Mouse (Mus musculus) forebrain, embryonic 15.5 days (tissue): Measurements from ENCODE around the gene Rhoq. TPM values are rescaled to one million over a fixed set of nuclear protein-coding genes. Genes with fewer than 3 reads are reported as not detected.

ENCODE experiments used
- ATAC-seq: fragments of 200-750 bp; cut with Nextera tagmentation; replicated peaks from 2 replicates; pipeline ENCODE4 v1.8.0; 2017; ENCODE audit warnings: mild to moderate bottlenecking, moderate TSS enrichment, moderate library complexity
- H3K27ac ChIP-seq: fragments of 300-500 bp; sonication (generic); replicated peaks from 2 replicates; pipeline ENCODE4 v1.5.1; 2015; ENCODE audit warnings: mild to moderate bottlenecking, inconsistent platforms
- H3K27me3 ChIP-seq: fragments of 300-500 bp; sonication (generic); 2 replicates; pipeline ENCODE4 v1.6.1; 2015; ENCODE audit warnings: inconsistent platforms
- H3K36me3 ChIP-seq: fragments of 300-500 bp; sonication (generic); 2 replicates; pipeline ENCODE4 v1.6.1; 2015; ENCODE audit warnings: mild to moderate bottlenecking, inconsistent platforms
- H3K4me1 ChIP-seq: fragments of 300-500 bp; sonication (generic); 2 replicates; pipeline ENCODE4 v1.6.1; 2015; ENCODE audit warnings: inconsistent platforms
- H3K4me2 ChIP-seq: fragments of 300-500 bp; sonication (generic); replicated peaks from 2 replicates; pipeline ENCODE4 v1.6.1; 2015; ENCODE audit warnings: mild to moderate bottlenecking, inconsistent platforms
- H3K4me3 ChIP-seq: fragments of 300-500 bp; sonication (generic); 2 replicates; pipeline ENCODE4 v1.5.1; 2015; ENCODE audit warnings: mild to moderate bottlenecking, inconsistent platforms
- H3K9ac ChIP-seq: fragments of 300-500 bp; sonication (generic); replicated peaks from 2 replicates; pipeline ENCODE4 v1.6.1; 2015; ENCODE audit warnings: mild to moderate bottlenecking, inconsistent platforms
- H3K9me3 ChIP-seq: fragments of 300-500 bp; sonication (generic); 2 replicates; pipeline ENCODE4 v1.6.1; 2016; ENCODE audit warnings: inconsistent platforms
- WGBS: fragments of 180-500 bp; shearing (Covaris S2); methylation state at CpG from one replicate; pipeline ENCODE4 v1.1.7; 2015; ENCODE audit warnings: mixed read lengths; 5-methylcytosine and 5-hydroxymethylcytosine counted together
- polyA plus RNA-seq: library from polyadenylated mRNA; unstranded; fragments of >200 nt; fragmentation: Nextera tagmentation; extraction: Ambion mirVana; gene quantifications from 2 replicates; pipeline ENCODE4 v1.2.1, GENCODE M21; 2015

Gene Rhoq
- 4.9 and 5.3 TPM in 2 replicates for polyA plus RNA-seq

- Histone ChIP-seq H3K27me3 (no peaks in the 10 kb centered on the region), H3K27ac (peak within 1 kb of the TSS; percentile 69), H3K4me2 (peak within 1 kb of the TSS; percentile 89), H3K4me3 (peak within 1 kb of the TSS; percentile 75), H3K4me1 (peaks cover 33% of the 10 kb centered on the region), H3K36me3 (no peaks in the 10 kb centered on the region), H3K9me3 (no peaks in the 10 kb centered on the region), H3K9ac (peak within 1 kb of the TSS; percentile 75)
- ATAC-seq = peak; percentile 90
- WGBS = under 1% methylated on average over 84 of the region's 86 CpGs
Measured at GRCm38 (mm10) chr17:86962894-86963585, at the start of gene Rhoq. TSS of gene Rhoq (plus strand) at chr17:86963082.

- H3K9me3 ChIP-seq = no peaks in the 10 kb centered on the region
- no peaks in the 10 kb centered on the region for H3K27me3 ChIP-seq
- H3K36me3 ChIP-seq = no peaks in the 10 kb centered on the region
- no peak overlapping the region for H3K27ac ChIP-seq
- H3K4me3 ChIP-seq = no peak overlapping the region
- no peak overlapping the region for H3K9ac ChIP-seq
- no peaks in the 10 kb centered on the region for H3K4me1 ChIP-seq
- no peak overlapping the region for H3K4me2 ChIP-seq
- ATAC-seq = no peak
- 81% methylated on average over 4 of the region's 4 CpGs for WGBS
Measured at GRCm38 (mm10) chr17:86915540-86915939, 47.3 kb upstream of the Rhoq start.

DNA sequence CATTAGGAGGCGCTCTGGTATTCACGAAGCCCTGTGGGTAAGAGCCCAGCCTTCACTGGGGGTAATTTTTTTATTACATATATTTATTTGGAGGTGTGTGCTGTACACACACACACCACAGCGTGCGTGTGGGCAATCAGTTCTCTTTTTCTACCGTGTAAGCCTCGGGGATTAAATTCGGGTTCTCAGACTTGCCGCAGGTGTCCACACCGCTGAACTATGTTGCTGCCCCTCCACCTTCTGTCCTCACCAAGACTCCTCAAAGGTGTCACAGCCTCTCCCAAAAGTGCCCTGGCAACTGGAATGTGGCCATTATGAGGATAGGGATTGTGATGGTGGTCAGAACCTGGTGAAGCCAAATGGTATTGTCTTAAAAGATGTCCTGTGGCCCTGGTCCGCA is 45.8 kb upstream of the Rhoq start, which contains the start of gene Tmem247:
Gene Tmem247, plus strand, starts transcription at position 301 of the 400 bp plus-strand sequence.
- Histone ChIP-seq H3K4me3 (no peak within 1 kb of the TSS), H3K27me3 (no peaks in the 10 kb centered on the region), H3K9ac (no peak within 1 kb of the TSS), H3K36me3 (no peaks in the 10 kb centered on the region), H3K9me3 (no peaks in the 10 kb centered on the region), H3K4me1 (no peaks in the 10 kb centered on the region), H3K27ac (no peak within 1 kb of the TSS), H3K4me2 (no peak within 1 kb of the TSS)
- 90% methylated on average over 10 of the region's 10 CpGs for WGBS
- ATAC-seq = no peak

DNA sequence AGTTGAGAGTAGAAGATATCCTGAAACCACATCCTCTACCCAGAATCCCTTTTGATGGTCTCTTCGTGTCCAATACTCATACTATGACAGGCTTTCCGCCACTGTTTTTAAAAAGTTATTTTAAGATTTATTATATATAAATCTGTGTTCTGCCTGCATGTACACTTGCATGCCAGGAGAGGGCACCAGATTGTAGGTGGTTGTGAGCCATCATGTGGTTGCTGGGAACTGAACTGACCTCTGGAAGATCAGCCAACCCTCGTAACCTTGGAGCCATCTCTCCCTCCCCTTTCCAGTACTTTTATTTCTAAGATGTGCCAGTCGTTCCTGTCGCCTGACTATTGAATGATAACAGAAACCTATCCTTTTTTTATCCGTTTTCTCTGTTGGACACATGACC is 44.1 kb upstream of the Rhoq start:
- Histone ChIP-seq H3K9me3 (no peaks in the 10 kb centered on the region), H3K9ac (no peak overlapping the region), H3K36me3 (no peaks in the 10 kb centered on the region), H3K4me2 (no peak overlapping the region), H3K27me3 (no peaks in the 10 kb centered on the region), H3K27ac (no peak overlapping the region), H3K4me1 (no peaks in the 10 kb centered on the region), H3K4me3 (no peak overlapping the region)
- 73% methylated on average over 6 of the region's 6 CpGs for WGBS
- ATAC-seq = no peak

GRCm38 (mm10) chr17:86919729-86920128 is 43.2 kb upstream of the Rhoq start:
- no peak overlapping the region for H3K4me2 ChIP-seq
- H3K27me3 ChIP-seq = no peaks in the 10 kb centered on the region
- no peak for ATAC-seq
- no peaks in the 10 kb centered on the region for H3K9me3 ChIP-seq
- no peaks in the 10 kb centered on the region for H3K4me1 ChIP-seq
- no peaks in the 10 kb centered on the region for H3K36me3 ChIP-seq
- no peak overlapping the region for H3K4me3 ChIP-seq
- no peak overlapping the region for H3K9ac ChIP-seq
- no peak overlapping the region for H3K27ac ChIP-seq
- 91% methylated on average over 11 of the region's 11 CpGs for WGBS

DNA sequence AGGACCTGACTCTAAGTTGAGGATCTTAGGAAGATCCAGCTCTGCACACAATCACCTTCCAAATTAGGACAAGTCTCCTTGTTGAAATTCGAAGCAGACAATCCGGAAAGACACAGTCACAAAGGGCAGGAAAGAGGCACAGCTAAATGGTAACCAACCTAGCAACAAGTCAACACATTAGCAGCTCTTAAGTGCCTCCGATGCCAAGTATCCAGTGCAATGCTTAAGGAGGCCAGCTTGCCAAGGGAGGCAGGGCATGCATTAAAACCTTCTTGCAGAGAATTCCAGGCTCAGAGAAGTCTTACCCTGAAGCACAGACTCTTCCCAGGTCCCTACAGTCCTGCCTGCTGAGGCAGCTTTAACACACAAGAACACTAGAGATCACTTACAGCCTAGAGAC is 38.2 kb upstream of the Rhoq start:
- H3K27me3 ChIP-seq = no peaks in the 10 kb centered on the region
- no peaks in the 10 kb centered on the region for H3K36me3 ChIP-seq
- H3K4me1 ChIP-seq = no peaks in the 10 kb centered on the region
- H3K9me3 ChIP-seq = peaks cover 5% of the 10 kb centered on the region; the same call in 1 of the 2 replicates
- ATAC-seq = no peak
- no peak overlapping the region for H3K27ac ChIP-seq
- no peak overlapping the region for H3K4me2 ChIP-seq
- 78% methylated on average over 3 of the region's 3 CpGs for WGBS
- H3K4me3 ChIP-seq = no peak overlapping the region
- H3K9ac ChIP-seq = no peak overlapping the region

DNA sequence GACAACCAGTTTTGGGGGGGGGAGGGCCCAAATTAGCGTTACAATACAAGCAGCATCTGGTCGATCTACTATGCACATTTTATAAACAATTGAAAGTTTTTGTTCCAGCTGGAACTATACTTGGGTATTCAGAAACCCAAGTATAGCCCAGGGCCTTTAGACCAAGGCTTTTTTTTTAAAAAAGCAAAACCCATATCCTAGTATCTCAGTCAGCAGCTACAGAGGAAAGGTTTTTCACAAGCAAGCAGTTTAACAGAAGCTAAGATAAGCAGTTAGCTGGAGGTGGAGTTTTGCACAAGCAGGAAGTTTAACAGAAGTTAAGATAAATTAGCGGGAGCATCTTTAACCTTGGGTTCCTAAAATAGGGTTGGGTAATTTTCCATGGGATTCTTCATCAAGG is 36.0 kb upstream of the Rhoq start:
- no peak overlapping the region for H3K4me2 ChIP-seq
- H3K27me3 ChIP-seq = no peaks in the 10 kb centered on the region
- H3K9me3 ChIP-seq = peaks cover 5% of the 10 kb centered on the region; the same call in 1 of the 2 replicates
- no peak overlapping the region for H3K9ac ChIP-seq
- 0 out of 2 replicates have a peak, but pooled peaks cover 3% of the 10 kb centered on the region for H3K4me1 ChIP-seq
- H3K27ac ChIP-seq = no peak overlapping the region
- no peak for ATAC-seq
- H3K36me3 ChIP-seq = no peaks in the 10 kb centered on the region
- H3K4me3 ChIP-seq = no peak overlapping the region
- WGBS = 93% methylated on average over 3 of the region's 3 CpGs

DNA sequence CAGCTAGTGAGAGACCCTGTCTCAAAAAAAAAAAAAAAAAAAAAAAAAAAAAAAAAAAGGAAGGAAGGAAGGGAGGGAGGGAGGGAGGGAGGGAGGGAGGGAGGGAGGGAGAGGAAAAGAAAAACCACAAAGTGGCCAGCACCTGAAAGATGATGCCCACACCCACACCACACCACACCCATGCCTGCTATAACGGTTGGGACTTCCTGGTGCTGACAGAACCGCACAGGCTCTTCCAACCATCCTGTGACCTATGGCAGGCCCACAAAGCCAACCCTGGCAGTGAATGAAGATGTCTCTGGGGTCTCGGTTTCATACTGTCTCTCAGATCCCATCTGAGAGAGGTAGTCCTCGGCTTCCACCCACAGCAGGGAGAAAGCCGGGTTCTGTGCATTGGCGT is 33.5 kb upstream of the Rhoq start:
- no peak overlapping the region for H3K27ac ChIP-seq
- no peak overlapping the region for H3K9ac ChIP-seq
- H3K27me3 ChIP-seq = no peaks in the 10 kb centered on the region
- H3K4me2 ChIP-seq = no peak overlapping the region
- H3K4me1 ChIP-seq = peaks cover 17% of the 10 kb centered on the region
- H3K9me3 ChIP-seq = peaks cover 5% of the 10 kb centered on the region; the same call in 1 of the 2 replicates
- no peak for ATAC-seq
- 83% methylated on average over 6 of the region's 6 CpGs for WGBS
- no peaks in the 10 kb centered on the region for H3K36me3 ChIP-seq
- no peak overlapping the region for H3K4me3 ChIP-seq

- Histone ChIP-seq H3K27ac (no peak overlapping the region), H3K4me1 (peaks cover 17% of the 10 kb centered on the region), H3K4me2 (no peak overlapping the region), H3K36me3 (no peaks in the 10 kb centered on the region), H3K4me3 (no peak overlapping the region), H3K27me3 (no peaks in the 10 kb centered on the region), H3K9ac (no peak overlapping the region), H3K9me3 (peaks cover 5% of the 10 kb centered on the region; the same call in 1 of the 2 replicates)
- ATAC-seq = no peak
Measured at GRCm38 (mm10) chr17:86929981-86930380, 32.9 kb upstream of the Rhoq start.

- Histone ChIP-seq H3K27me3 (no peaks in the 10 kb centered on the region), H3K27ac (peak overlapping the region; percentile 50; the same call in 1 of the 2 replicates), H3K4me3 (no peak overlapping the region), H3K36me3 (no peaks in the 10 kb centered on the region), H3K4me1 (peaks cover 28% of the 10 kb centered on the region), H3K4me2 (no peak overlapping the region; the same call in 1 of the 2 replicates), H3K9ac (no peak overlapping the region), H3K9me3 (no peaks in the 10 kb centered on the region)
- peak; percentile 62 for ATAC-seq
- 40% methylated on average over 5 of the region's 5 CpGs for WGBS
Measured at GRCm38 (mm10) chr17:86932896-86933295, 30.0 kb upstream of the Rhoq start.

DNA sequence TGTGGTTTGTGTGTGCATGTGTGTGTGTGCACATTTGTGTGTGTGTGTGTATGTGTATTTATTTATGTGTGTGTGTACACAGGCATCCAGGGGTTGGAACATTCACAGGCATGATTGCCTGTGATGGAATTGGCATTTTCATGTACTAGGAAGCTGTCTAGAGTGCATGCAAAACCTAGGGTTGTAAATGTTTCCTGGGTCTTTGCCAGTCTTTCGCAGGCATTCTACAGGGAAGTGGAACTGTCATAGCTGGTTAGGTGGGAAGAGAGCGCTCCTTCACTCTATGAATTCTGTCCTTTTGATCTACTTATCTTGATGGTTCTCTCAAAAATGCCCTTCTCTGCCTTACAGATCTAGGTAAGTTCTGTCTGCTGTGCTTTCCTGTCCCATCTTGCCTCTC is 25.8 kb upstream of the Rhoq start:
- Histone ChIP-seq H3K27me3 (no peaks in the 10 kb centered on the region; the same call in 1 of the 2 replicates), H3K9me3 (no peaks in the 10 kb centered on the region), H3K36me3 (no peaks in the 10 kb centered on the region), H3K9ac (no peak overlapping the region), H3K27ac (peak overlapping the region; percentile 63; the same call in 1 of the 2 replicates), H3K4me3 (no peak overlapping the region), H3K4me1 (peaks cover 29% of the 10 kb centered on the region), H3K4me2 (peak overlapping the region; percentile 65)
- no peak for ATAC-seq
- 49% methylated on average over 2 of the region's 2 CpGs for WGBS

GRCm38 (mm10) chr17:86937497-86938155 is 25.3 kb upstream of the Rhoq start:
- Histone ChIP-seq H3K36me3 (no peaks in the 10 kb centered on the region), H3K4me3 (peak overlapping the region; percentile 40), H3K4me1 (peaks cover 23% of the 10 kb centered on the region), H3K27ac (peak overlapping the region; percentile 63), H3K27me3 (no peaks in the 10 kb centered on the region; the same call in 1 of the 2 replicates), H3K4me2 (peak overlapping the region; percentile 65), H3K9me3 (no peaks in the 10 kb centered on the region), H3K9ac (peak overlapping the region; percentile 19; the same call in 1 of the 2 replicates)
- peak; percentile 80 for ATAC-seq
- WGBS = under 1% methylated on average over 20 of the region's 20 CpGs
